Mouse (Mus musculus): ENCODE data around the gene Jph2. TPM values are rescaled to one million over a fixed set of nuclear protein-coding genes. Genes with fewer than 3 reads are reported as not detected.
"Not testable (repeated sequence)": the region's sequence is repeated elsewhere in the genome, so short reads cannot be mapped to it uniquely, and the experiment has no call there.

The Jph2 gene
- polyA plus RNA-seq, 1 experiment, result 2.3 TPM

DNA sequence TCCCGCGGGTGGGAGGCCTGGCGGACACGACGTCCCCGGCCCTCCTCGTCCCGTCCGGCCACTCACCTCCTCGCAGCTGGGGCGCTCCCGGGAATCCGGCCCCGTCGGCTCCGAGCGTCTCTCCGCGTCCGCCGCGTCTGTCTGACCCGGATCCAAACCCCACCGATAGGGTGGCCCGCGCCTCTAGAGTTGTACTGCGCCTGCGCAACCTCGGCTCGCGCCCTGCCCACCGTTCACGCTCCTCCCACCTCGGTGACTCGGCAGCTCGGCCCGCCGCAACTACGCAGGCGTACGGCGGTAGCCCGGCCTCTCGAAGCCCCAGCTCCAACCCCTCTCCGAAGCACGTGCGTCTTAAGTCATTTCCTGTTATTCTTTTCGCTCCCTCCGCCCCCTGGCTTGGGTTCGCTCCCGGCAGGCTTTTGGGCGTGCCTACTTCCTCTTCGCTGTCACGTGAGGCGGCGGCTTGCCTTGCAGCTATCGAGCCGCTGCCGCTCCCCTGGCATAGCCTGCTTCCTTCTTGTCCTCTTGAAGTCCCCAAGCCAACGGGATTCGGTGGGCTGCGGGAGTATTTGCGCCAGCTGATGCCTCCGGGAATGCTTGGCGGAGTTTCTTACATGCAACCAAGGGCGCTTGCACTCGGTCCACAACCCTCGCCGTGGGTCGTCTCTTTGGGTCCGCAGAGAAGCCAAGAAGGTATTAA is 21.7 kb upstream of the Jph2 start:
- no peaks in the 10 kb centered on the region for H3K27me3 ChIP-seq (ENCODE audit: control insufficient read depth, insufficient read depth, low read length)
- H3K27ac ChIP-seq (ENCODE audit: control insufficient read depth, insufficient read depth, low read depth, low read length), result peak overlapping the region; percentile 65
- peak overlapping the region; percentile 93 for H3K4me3 ChIP-seq (ENCODE audit: control insufficient read depth, low read depth, low read length)
- TF ChIP-seq CTCF (IDR thresholded peaks at IDR 0.05; ENCODE audit: control insufficient read depth, insufficient read depth, insufficient replicate concordance, low read depth, low read length) (no peak), POLR2A (IDR thresholded peaks at IDR 0.05; ENCODE audit: control insufficient read depth, low read depth, low read length) (peak; percentile 68)
- H3K4me1 ChIP-seq (ENCODE audit: control insufficient read depth, insufficient read depth, low read length), result peaks cover 6% of the 10 kb centered on the region
- no peaks in the 10 kb centered on the region for H3K36me3 ChIP-seq (ENCODE audit: control insufficient read depth, insufficient read depth, low read length)

DNA sequence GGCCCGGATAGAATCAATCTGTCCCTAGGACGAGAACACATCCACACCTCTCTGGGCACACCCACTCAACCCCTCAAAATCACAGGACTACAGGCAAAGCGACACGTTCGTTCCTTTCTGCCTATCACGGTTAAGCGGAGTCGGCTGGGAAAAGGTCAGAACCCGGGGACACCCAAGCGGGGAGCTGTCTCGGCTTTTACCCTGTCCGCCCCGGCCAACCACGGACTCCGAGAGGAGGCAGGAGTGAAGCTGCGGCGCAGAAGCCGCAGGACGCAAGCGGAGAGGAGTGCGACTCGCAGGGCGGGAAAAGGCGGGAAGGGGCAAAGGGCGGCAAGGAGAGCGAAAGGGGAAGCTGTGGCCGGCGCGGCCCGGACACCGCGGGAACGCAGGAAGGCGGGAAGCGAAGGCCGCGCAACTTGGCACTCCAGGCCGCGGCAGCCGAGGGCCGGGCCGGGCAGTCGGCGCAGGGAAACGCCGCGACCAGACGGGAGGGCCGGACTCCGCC is 21.1 kb upstream of the Jph2 start:
- Histone ChIP-seq H3K27ac (ENCODE audit: control insufficient read depth, insufficient read depth, low read depth, low read length) (peak overlapping the region; percentile 50), H3K4me3 (ENCODE audit: control insufficient read depth, low read depth, low read length) (peak overlapping the region; percentile 93), H3K36me3 (ENCODE audit: control insufficient read depth, insufficient read depth, low read length) (no peaks in the 10 kb centered on the region), H3K27me3 (ENCODE audit: control insufficient read depth, insufficient read depth, low read length) (no peaks in the 10 kb centered on the region), H3K4me1 (ENCODE audit: control insufficient read depth, insufficient read depth, low read length) (peaks cover 6% of the 10 kb centered on the region)
- TF ChIP-seq POLR2A (IDR thresholded peaks at IDR 0.05; ENCODE audit: control insufficient read depth, low read depth, low read length), result no peak; the same call in 1 of the 2 replicates
- no peak for TF ChIP-seq CTCF (IDR thresholded peaks at IDR 0.05; ENCODE audit: control insufficient read depth, insufficient read depth, insufficient replicate concordance, low read depth, low read length)

DNA sequence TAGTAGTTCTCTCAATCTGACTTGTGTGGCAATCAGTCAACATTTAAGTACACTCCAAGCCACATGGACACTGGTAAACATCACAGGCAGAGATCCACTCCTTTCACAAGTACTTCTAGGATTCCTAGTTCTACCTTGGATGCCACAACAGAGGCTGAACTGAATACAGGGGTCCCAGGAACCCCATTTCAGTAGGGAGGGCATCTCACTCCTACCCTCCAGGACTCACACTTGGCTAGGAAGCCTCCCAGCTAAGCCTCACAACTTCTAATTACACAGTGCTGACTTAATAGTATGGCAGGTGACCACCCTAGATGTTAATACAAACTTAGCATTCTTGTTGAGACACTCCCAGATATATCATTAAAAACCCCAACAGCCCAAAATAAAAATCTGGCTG is 20.0 kb upstream of the Jph2 start:
- no peaks in the 10 kb centered on the region for H3K27me3 ChIP-seq (ENCODE audit: control insufficient read depth, insufficient read depth, low read length)
- no peak for TF ChIP-seq POLR2A (IDR thresholded peaks at IDR 0.05; ENCODE audit: control insufficient read depth, low read depth, low read length)
- peaks cover 4% of the 10 kb centered on the region for H3K4me1 ChIP-seq (ENCODE audit: control insufficient read depth, insufficient read depth, low read length)
- peak overlapping the region; percentile 47; the same call in 1 of the 2 replicates for H3K4me3 ChIP-seq (ENCODE audit: control insufficient read depth, low read depth, low read length)
- no peak overlapping the region for H3K27ac ChIP-seq (ENCODE audit: control insufficient read depth, insufficient read depth, low read depth, low read length)
- no peaks in the 10 kb centered on the region for H3K36me3 ChIP-seq (ENCODE audit: control insufficient read depth, insufficient read depth, low read length)

DNA sequence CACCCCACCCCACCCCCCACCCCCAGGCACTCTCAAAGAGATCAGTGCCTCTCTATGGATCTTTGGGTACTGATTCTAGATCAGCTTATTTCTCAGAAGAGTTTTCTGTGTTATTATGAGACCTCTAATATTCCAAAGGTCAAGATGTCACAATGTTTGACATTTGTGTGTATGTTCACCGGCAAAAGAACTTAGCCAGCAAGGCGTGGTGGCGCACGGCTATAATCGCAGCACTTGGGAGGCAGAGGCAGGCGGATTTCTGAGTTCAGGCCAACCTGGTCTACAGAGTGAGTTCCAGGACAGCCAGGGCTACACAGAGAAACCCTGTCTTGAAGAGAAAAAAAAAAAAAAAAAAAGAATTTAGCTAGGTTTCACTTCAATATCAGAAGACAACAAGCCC is 19.2 kb upstream of the Jph2 start:
- TF ChIP-seq CTCF (IDR thresholded peaks at IDR 0.05; ENCODE audit: control insufficient read depth, insufficient read depth, insufficient replicate concordance, low read depth, low read length) (no peak), POLR2A (IDR thresholded peaks at IDR 0.05; ENCODE audit: control insufficient read depth, low read depth, low read length) (peak; percentile 43; the same call in 1 of the 2 replicates)
- peak overlapping the region; percentile 20; the same call in 1 of the 2 replicates for H3K4me3 ChIP-seq (ENCODE audit: control insufficient read depth, low read depth, low read length)
- H3K27me3 ChIP-seq (ENCODE audit: control insufficient read depth, insufficient read depth, low read length), result no peaks in the 10 kb centered on the region
- no peaks in the 10 kb centered on the region for H3K36me3 ChIP-seq (ENCODE audit: control insufficient read depth, insufficient read depth, low read length)
- H3K27ac ChIP-seq (ENCODE audit: control insufficient read depth, insufficient read depth, low read depth, low read length), result no peak overlapping the region
- peaks cover 4% of the 10 kb centered on the region for H3K4me1 ChIP-seq (ENCODE audit: control insufficient read depth, insufficient read depth, low read length)

DNA sequence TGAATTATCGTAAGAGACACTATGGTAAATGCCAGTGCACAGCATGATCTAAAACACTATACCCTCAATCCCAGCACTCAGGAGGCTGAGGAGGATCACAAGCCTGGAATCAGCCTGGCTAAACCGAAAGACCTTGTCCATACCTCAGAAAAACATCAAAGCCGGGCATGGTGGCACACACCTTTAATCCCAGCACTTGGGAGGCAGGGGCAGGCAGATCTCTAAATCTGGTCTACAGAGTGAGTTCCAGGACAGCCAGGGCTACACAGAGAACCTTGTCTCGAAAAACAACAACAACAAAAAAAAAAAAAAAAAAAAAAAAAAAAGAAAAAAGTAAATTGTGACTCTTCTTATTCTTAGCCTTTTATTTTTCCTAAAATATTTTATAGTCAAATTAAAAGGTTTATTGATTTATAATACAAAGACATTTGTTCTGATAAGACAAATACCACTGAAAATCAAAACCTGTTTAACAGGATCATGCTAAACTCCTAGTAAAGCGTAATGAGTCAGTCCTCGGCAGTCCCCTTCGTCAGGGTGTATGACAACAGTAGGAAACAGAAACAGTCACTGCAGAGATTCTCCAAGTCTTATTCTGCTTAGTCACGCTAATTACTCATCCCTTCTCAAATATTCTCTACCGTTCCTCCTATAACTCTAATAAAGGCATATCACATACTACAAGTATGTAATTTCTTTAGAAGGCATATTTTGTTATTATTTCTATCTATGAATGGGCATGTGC is 15.2 kb upstream of the Jph2 start:
- Histone ChIP-seq H3K27me3 (ENCODE audit: control insufficient read depth, insufficient read depth, low read length) (no peaks in the 10 kb centered on the region), H3K4me3 (ENCODE audit: control insufficient read depth, low read depth, low read length) (no peak overlapping the region), H3K4me1 (ENCODE audit: control insufficient read depth, insufficient read depth, low read length) (peaks cover 2% of the 10 kb centered on the region; the same call in 1 of the 2 replicates), H3K27ac (ENCODE audit: control insufficient read depth, insufficient read depth, low read depth, low read length) (no peak overlapping the region), H3K36me3 (ENCODE audit: control insufficient read depth, insufficient read depth, low read length) (no peaks in the 10 kb centered on the region)
- TF ChIP-seq POLR2A (IDR thresholded peaks at IDR 0.05; ENCODE audit: control insufficient read depth, low read depth, low read length), result no peak
- no peak for TF ChIP-seq CTCF (IDR thresholded peaks at IDR 0.05; ENCODE audit: control insufficient read depth, insufficient read depth, insufficient replicate concordance, low read depth, low read length)

DNA sequence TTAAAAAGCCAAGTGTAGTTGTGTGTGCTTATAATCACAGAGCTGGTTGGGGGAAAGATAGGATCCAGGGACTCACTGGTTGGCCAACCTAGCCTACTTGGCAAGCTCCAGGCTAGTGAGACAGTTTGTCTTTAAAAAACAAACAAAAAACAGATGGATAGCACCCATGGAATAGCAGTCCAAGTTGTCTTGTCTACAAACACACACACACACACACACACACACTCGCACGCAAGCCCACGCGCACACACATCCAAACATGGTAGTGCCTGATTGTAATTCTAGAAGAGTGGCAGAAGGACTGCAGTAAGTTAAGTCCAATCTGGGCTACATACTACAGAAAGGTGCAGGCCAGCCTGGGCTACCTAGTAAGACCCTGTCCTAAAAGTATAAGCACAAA is 14.6 kb upstream of the Jph2 start:
- H3K27me3 ChIP-seq (ENCODE audit: control insufficient read depth, insufficient read depth, low read length), result no peaks in the 10 kb centered on the region
- peaks cover 2% of the 10 kb centered on the region; the same call in 1 of the 2 replicates for H3K4me1 ChIP-seq (ENCODE audit: control insufficient read depth, insufficient read depth, low read length)
- H3K27ac ChIP-seq (ENCODE audit: control insufficient read depth, insufficient read depth, low read depth, low read length), result no peak overlapping the region
- no peaks in the 10 kb centered on the region for H3K36me3 ChIP-seq (ENCODE audit: control insufficient read depth, insufficient read depth, low read length)
- no peak overlapping the region for H3K4me3 ChIP-seq (ENCODE audit: control insufficient read depth, low read depth, low read length)
- no peak for TF ChIP-seq CTCF (IDR thresholded peaks at IDR 0.05; ENCODE audit: control insufficient read depth, insufficient read depth, insufficient replicate concordance, low read depth, low read length)
- no peak for TF ChIP-seq POLR2A (IDR thresholded peaks at IDR 0.05; ENCODE audit: control insufficient read depth, low read depth, low read length)

DNA sequence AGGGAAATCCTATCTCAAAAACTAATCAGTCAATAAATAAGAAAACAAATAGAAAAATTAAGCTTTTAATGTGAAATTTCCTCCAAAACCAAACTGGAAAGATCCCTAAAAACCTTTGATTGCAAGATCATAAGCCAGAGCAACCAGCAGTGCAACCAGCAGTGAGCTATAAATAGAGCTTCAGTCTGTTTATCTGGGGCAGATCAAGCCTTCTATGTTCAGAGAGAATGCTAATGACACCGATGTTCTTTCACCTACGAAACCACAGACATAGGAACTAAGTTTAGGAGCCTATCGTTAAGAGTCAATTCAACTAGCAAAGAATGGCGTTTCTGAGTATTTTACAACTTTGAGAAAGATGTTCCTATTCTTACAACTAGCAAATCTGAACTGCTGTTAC is 14.0 kb upstream of the Jph2 start:
- no peaks in the 10 kb centered on the region for H3K4me1 ChIP-seq (ENCODE audit: control insufficient read depth, insufficient read depth, low read length)
- no peak overlapping the region for H3K4me3 ChIP-seq (ENCODE audit: control insufficient read depth, low read depth, low read length)
- H3K36me3 ChIP-seq (ENCODE audit: control insufficient read depth, insufficient read depth, low read length), result no peaks in the 10 kb centered on the region
- TF ChIP-seq CTCF (IDR thresholded peaks at IDR 0.05; ENCODE audit: control insufficient read depth, insufficient read depth, insufficient replicate concordance, low read depth, low read length) (no peak), POLR2A (IDR thresholded peaks at IDR 0.05; ENCODE audit: control insufficient read depth, low read depth, low read length) (no peak)
- H3K27ac ChIP-seq (ENCODE audit: control insufficient read depth, insufficient read depth, low read depth, low read length), result no peak overlapping the region
- H3K27me3 ChIP-seq (ENCODE audit: control insufficient read depth, insufficient read depth, low read length), result no peaks in the 10 kb centered on the region

DNA sequence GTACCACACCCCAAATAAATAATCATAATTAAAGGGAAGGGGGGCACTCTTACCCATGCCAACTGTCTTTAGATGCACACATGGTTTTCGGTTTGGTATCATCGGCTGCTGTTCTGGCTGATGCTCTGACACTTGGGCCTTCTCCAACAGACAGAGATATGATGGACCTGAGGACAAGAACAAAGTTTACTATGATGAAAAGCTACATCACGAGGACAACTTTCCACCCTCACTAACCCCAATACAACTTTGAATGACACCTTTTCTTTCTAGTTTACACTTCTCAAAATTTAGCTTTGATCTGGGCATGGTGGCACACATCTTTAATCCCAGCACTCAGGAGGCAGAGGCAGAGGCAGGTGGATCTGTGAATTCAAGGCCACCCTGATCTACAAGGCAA is 13.6 kb upstream of the Jph2 start:
- not testable (repeated sequence) for H3K27ac ChIP-seq (ENCODE audit: control insufficient read depth, insufficient read depth, low read depth, low read length); H3K4me3 ChIP-seq (ENCODE audit: control insufficient read depth, low read depth, low read length); H3K4me1 ChIP-seq (ENCODE audit: control insufficient read depth, insufficient read depth, low read length); H3K27me3 ChIP-seq (ENCODE audit: control insufficient read depth, insufficient read depth, low read length); H3K36me3 ChIP-seq (ENCODE audit: control insufficient read depth, insufficient read depth, low read length)
